Mouse (Mus musculus): Measurements from ENCODE around the gene Tubd1.

Gene Tubd1

DNA sequence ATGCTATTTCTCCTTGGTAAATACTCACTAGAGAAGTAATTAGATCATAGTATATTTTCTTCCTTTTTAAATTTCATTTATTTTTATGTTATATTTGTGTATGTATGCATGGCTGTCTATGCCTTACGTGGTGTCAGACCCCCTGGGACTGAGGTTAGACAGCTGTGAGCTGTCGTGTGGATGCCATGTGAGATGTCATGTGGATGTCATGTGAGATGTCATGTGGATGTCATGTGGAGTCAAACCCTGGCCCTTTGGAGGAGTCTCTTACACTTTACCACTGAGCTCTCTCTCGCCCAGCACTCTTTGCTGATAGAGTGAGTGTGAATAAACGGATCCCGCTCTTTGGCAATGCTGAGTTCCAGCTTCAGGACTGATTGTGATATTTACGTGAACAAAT lies 8.7 kb downstream of the Tubd1 start:
- DNase-seq (ENCODE audit: low read depth in 1 of 2, low spot score in 2 of 2), result no peak

GRCm38 (mm10) chr11:86558258-86558657 lies 13.5 kb downstream of the Tubd1 start:
- no peak for DNase-seq (ENCODE audit: low read depth in 1 of 2, low spot score in 2 of 2)

DNA sequence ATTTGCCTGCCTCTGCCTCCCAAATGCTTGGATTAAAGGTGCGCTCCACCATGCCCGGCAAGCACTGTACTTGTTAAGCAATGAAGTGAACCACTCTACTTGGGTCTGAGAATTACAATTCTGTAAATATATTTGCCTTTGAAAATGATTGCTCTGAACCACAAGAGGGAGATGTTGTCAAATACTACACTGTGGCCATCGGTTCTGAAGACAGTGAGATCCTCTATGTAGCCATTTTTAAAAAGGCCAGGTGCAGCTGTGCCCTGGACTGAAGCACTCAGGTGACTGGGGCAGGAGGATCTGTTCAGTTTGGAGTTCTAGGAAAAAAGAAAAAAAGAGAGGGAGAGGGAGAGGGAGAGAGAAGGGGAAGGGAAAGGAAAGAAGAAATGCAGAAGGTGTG lies 23.6 kb downstream of the Tubd1 start:
- DNase-seq (ENCODE audit: low read depth in 1 of 2, low spot score in 2 of 2), result no peak

DNA sequence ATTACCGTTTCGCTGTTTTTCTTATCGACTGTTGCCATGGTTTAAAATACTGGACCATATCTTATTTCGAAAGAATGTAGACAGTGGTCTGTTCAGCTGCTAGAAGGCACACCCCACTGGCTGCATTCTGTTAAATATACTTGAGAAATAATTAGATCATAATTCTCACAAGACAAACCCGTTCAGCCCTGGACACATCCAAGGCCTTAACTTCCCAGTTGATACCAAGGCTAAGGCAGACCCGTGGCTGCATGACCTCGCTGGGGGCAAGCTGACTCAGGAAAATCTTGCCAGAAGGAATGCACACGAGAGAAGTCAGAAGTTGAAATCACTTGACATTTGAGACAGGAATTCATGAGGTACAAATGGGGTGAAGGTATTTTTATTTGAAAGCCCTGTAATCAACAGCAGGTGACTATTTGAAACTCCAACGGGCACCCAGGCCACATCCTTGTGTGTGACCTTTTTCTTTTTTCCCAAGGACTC lies 25.5 kb downstream of the Tubd1 start:
- DNase-seq (ENCODE audit: low read depth in 1 of 2, low spot score in 2 of 2), result no peak

DNA sequence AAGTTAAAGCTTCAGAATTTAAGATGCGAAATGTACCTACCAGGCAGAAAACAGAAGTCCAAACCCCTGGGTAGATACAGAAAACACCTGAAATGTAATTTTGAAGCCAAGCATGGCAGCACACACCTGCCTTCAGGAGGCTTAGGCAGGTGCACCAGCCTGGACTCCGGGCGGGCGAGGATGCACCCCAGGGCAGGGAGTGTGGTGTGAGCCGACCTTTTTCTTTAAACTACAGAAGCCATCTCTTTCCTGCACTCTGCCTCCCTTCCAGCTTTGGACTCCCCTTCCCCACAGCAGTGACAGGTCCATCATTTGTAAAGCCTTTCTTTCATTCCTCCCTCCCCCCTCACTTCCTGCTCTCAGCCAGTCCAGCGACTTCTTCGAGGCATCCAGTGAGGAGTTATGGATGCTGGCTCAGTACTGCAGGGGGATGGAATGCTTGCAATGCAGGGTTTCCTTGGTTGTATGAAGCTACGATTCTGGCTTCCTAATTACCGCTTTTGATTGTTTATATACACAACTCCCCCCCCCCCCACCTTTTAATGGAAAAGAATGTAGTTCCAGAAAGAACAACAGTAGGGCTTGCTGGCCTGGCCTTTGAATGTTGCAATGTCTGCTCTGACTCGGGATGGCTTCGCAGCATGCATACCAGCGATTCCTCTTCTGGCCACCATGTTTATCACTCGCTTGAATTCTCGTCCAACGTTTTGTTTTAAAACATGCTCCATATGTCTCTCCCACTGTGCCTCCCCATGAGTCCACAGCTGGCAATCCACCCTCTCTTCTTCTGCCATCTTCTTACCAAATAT lies 26.5 kb downstream of the Tubd1 start:
- DNase-seq (ENCODE audit: low read depth in 1 of 2, low spot score in 2 of 2), result no peak

GRCm38 (mm10) chr11:86571871-86572270 lies 27.1 kb downstream of the Tubd1 start:
- DNase-seq (ENCODE audit: low read depth in 1 of 2, low spot score in 2 of 2), result no peak

DNA sequence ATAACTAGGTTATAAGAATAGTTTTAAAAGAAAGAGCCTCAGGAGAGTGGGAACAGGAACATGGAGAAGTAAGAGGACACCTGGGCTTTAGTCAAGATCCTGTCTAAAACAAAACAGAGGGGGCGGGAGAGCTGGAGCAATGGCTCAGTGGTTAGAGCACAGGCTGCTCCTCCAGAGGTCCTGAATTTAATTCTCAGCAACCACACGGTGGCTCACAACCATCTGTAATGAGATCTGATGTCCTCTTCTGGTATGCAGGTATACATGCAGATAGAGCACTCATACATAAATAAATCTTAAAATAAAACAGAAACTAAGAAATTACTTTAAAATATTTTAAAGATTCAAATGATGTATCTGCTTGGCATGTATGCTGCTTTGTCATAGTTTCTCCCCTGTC lies 27.8 kb downstream of the Tubd1 start:
- DNase-seq (ENCODE audit: low read depth in 1 of 2, low spot score in 2 of 2), result no peak

DNA sequence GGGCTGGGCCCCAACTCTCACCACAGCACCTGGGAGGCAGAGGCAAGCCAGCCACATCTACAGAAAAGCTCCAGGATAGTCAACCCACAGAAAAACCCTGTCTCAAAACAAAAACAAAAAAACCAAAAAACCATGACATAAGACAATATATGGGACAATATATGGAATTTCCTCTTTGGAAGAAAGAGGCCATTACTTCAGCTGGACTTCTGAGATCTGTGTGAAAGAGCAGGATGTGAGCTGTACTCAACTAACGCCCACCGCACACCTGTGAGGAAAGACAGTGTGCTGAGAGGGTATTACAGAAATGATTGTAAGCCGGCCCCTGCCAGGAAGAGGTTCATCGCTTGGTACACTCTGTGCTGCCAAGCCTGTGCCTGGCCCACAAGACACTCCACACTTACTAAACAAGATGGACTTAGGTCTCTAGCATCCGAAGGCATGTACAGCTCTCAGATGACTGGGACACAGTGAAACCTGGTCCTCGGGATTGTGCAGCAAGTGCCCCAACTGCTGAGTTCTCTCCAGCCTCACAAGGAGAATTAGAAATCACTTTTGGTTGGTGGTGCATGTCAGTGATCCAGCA lies 28.9 kb downstream of the Tubd1 start:
- DNase-seq (ENCODE audit: low read depth in 1 of 2, low spot score in 2 of 2), result no peak

- DNase-seq (ENCODE audit: low read depth in 1 of 2, low spot score in 2 of 2), result no peak
These were observed 29.6 kb downstream of the Tubd1 start for GRCm38 (mm10) chr11:86574408-86574807.

DNA sequence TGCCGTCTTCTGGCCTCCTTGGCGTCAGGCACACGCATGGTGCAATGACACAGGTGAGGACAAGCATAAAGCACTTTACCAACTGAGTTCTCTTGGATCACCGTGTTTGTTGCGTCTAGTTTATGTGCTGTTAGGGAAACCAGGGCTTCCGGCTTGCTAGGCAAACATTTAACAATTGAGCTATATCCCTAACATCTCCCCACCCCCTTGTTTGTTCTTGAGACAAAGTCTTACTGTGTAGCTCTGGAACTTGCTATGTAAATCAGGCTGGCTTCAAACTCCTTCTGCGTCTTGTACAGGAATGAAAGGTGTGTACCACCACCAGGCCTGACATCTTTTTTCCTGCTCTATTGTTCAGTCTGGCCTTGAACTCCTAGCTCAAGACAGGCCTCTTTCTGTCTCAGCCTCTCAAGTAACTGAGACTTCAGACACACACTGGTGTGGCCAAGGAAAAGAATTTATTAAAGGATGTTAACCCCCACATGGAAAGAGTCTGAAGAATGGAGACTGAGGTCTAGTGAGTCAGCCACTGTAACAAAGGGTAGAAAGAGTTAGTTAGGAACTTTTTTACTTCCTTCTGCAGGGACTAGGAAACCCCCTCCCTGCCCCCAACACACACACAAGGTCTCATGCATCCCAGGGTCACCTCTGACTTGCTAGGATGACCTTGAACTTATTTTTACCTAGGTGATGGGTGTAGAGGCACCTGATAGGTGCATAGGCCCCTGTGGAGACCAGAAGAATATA lies 31.0 kb downstream of the Tubd1 start:
- DNase-seq (ENCODE audit: low read depth in 1 of 2, low spot score in 2 of 2), result no peak

DNA sequence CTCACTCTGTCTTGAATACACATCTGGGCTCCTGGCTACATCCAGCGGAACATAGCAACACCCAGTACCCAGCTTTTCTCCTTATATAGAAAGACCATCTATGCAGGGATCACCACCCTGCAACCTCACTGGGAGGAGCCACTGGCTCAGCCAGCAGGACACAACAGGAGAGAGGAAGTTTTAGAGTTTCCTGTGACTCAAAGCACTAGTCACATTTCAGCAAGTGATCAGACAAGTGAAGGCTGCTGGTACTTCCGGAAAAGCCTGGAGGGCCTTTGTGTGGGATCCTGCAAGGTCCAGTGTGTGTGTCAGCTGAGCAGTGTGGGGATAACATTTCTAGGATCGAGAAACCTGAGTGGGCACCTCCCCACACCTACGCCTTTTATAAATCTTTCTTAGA lies 32.4 kb downstream of the Tubd1 start:
- DNase-seq (ENCODE audit: low read depth in 1 of 2, low spot score in 2 of 2), result peak; percentile 57 to 60

GRCm38 (mm10) chr11:86578106-86578808 lies 33.5 kb downstream of the Tubd1 start:
- no peak for DNase-seq (ENCODE audit: low read depth in 1 of 2, low spot score in 2 of 2)

GRCm38 (mm10) chr11:86578809-86579730 lies 34.3 kb downstream of the Tubd1 start:
- peak; percentile 77 to 78 for DNase-seq (ENCODE audit: low read depth in 1 of 2, low spot score in 2 of 2)

DNA sequence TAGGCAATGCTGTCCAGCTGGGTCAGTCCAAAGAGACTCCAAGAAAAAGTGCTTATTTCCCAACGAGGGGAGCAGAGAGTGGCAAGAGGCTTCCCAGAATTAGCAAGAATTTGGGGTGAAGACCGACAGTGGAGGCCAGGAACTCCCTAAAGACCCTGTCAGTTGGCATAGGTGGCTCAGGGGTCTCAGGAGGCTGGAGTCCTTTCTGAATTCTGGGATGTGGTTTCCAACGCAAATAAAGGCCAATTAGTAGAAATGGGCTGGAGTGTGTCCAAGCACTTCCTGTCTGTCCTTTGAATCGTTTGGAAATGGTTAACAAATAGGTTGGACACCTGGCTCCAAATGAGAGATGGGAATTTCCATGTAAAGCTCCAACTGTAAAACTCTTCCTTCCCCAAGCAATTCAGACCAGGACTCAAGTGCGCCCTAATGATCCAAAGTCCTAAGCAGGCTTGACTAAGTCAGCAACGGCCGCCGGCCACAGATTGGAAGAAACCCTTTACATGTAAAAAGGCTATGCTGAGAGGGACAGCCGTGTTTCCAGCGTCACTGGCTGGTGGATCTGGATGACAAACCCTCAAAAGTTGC lies 35.0 kb downstream of the Tubd1 start:
- DNase-seq (ENCODE audit: low read depth in 1 of 2, low spot score in 2 of 2), result no peak

DNA sequence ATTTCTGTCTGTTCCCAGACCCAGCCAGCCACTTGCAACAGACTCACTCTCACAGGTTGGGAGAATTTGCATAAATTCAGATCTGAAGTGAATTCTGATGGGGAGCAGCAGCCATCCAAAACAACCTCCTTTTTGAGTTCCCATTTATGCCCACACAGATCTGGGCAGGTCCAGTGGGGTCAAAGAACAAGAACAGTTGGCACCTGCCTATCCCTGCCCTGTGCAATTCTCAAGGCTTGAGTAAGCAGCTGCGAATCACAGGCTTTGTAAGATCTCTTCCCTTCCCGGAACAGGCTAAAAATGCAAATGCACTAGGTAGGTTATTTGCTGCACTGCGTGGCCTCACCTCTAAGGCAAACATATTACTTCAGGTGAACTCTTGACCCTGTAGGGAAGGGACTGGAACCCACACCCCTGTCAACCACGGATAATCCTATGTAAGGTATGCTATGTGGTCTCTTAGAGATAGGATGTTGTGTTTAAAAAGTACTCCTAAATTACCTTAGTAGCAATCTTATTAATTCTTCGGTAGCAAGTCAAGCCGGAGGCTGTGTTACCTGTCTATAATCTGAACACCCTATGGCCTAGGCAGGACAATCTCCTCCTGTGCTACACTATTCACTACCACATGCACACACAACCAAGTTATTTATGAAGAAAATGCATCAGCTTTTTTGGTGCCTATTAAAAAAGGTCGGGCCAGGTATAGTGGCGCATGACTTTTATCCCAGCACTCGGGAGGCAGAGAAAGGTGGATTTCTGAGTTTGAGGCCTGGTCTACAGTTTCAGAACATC lies 35.7 kb downstream of the Tubd1 start:
- DNase-seq (ENCODE audit: low read depth in 1 of 2, low spot score in 2 of 2), result no peak

- DNase-seq (ENCODE audit: low read depth in 1 of 2, low spot score in 2 of 2), result peak in 1 of 2 experiments; percentile 46
These were observed 36.5 kb downstream of the Tubd1 start for GRCm38 (mm10) chr11:86581250-86581753.

GRCm38 (mm10) chr11:86581943-86582542 lies 37.3 kb downstream of the Tubd1 start:
- no peak for DNase-seq (ENCODE audit: low read depth in 1 of 2, low spot score in 2 of 2)

GRCm38 (mm10) chr11:86582543-86583260 lies 37.9 kb downstream of the Tubd1 start:
- no peak for DNase-seq (ENCODE audit: low read depth in 1 of 2, low spot score in 2 of 2)

Measured in monocyte, adult 2 months (primary cell).